Mouse (Mus musculus): ENCODE measurements around the gene Bbs9. TPM values are rescaled to one million over a fixed set of nuclear protein-coding genes. Genes with fewer than 3 reads are reported as not detected.
"Not testable (repeated sequence)": the region's sequence is repeated elsewhere in the genome, so short reads cannot be mapped to it uniquely, and the experiment has no call there.

The Bbs9 gene
- polyA plus RNA-seq, 1 experiment: 12.7 TPM

- no peak overlapping the region for H3K27ac ChIP-seq (ENCODE audit: insufficient read depth, low read depth, low read length)
- no peak overlapping the region for H3K4me3 ChIP-seq (ENCODE audit: insufficient read depth, low read depth, low read length)
- whole genome bisulfite sequencing: 66% methylated on average over 4 of the region's 4 CpGs
- H3K36me3 ChIP-seq (ENCODE audit: control insufficient read depth, insufficient read depth, low read length): no peaks in the 10 kb centered on the region
- H3K4me1 ChIP-seq (ENCODE audit: control insufficient read depth, insufficient read depth, low read length): no peaks in the 10 kb centered on the region
- no peaks in the 10 kb centered on the region for H3K27me3 ChIP-seq (replicated peaks; ENCODE audit: control insufficient read depth, insufficient read depth, low read length)
- no peak for DNase-seq
- no peak for TF ChIP-seq CTCF (conservative IDR thresholded peaks at IDR 0.05; ENCODE audit: insufficient read depth, insufficient read length, low read depth, low read length)
- TF ChIP-seq POLR2A (IDR thresholded peaks at IDR 0.05; ENCODE audit: low read depth, low read length): no peak
Measured at GRCm38 (mm10) chr9:22837702-22838210, 362.2 kb downstream of the Bbs9 start.

- H3K36me3 ChIP-seq (ENCODE audit: control insufficient read depth, insufficient read depth, low read length): no peaks in the 10 kb centered on the region
- H3K4me3 ChIP-seq (ENCODE audit: insufficient read depth, low read depth, low read length): no peak overlapping the region
- H3K27me3 ChIP-seq (replicated peaks; ENCODE audit: control insufficient read depth, insufficient read depth, low read length): no peaks in the 10 kb centered on the region
- no peak for TF ChIP-seq POLR2A (IDR thresholded peaks at IDR 0.05; ENCODE audit: low read depth, low read length)
- TF ChIP-seq CTCF (conservative IDR thresholded peaks at IDR 0.05; ENCODE audit: insufficient read depth, insufficient read length, low read depth, low read length): no peak
- H3K27ac ChIP-seq (ENCODE audit: insufficient read depth, low read depth, low read length): no peak overlapping the region
- no peak for DNase-seq
- WGBS: 97% methylated on average over 2 of the region's 2 CpGs
- H3K4me1 ChIP-seq (ENCODE audit: control insufficient read depth, insufficient read depth, low read length): no peaks in the 10 kb centered on the region
Measured at GRCm38 (mm10) chr9:22846048-22846447, 370.5 kb downstream of the Bbs9 start.

- DNase-seq: no peak
- Histone ChIP-seq H3K4me3 (ENCODE audit: insufficient read depth, low read depth, low read length) (no peak overlapping the region), H3K27ac (ENCODE audit: insufficient read depth, low read depth, low read length) (no peak overlapping the region), H3K27me3 (replicated peaks; ENCODE audit: control insufficient read depth, insufficient read depth, low read length) (no peaks in the 10 kb centered on the region), H3K4me1 (ENCODE audit: control insufficient read depth, insufficient read depth, low read length) (no peaks in the 10 kb centered on the region), H3K36me3 (ENCODE audit: control insufficient read depth, insufficient read depth, low read length) (no peaks in the 10 kb centered on the region)
- TF ChIP-seq CTCF (conservative IDR thresholded peaks at IDR 0.05; ENCODE audit: insufficient read depth, insufficient read length, low read depth, low read length) (no peak), POLR2A (IDR thresholded peaks at IDR 0.05; ENCODE audit: low read depth, low read length) (no peak)
- WGBS: 74% methylated on average over 1 of the region's 1 CpGs
Measured at GRCm38 (mm10) chr9:22846783-22847182, 371.3 kb downstream of the Bbs9 start.

DNA sequence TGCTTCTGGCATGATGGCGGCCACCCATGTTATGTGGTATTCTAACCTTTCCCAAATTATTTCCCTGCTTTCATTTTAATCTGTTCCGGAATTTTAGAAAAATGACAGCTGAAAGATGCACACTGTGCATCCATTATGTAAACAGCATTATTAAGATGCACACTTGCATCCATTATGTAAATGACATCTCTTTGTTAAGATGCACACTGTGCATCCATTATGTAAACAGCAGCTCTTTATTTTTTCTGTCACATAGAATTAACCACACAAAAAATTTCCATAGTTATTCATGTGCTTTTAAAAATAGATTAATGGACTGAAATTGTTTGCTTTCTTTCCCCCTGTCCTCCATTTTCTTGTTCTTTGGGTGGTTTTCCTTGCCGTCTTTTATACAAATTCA, 373.3 kb downstream of the Bbs9 start:
- H3K4me3 ChIP-seq (ENCODE audit: insufficient read depth, low read depth, low read length): no peak overlapping the region
- no peak overlapping the region for H3K27ac ChIP-seq (ENCODE audit: insufficient read depth, low read depth, low read length)
- H3K27me3 ChIP-seq (replicated peaks; ENCODE audit: control insufficient read depth, insufficient read depth, low read length): no peaks in the 10 kb centered on the region
- TF ChIP-seq POLR2A (IDR thresholded peaks at IDR 0.05; ENCODE audit: low read depth, low read length) (no peak), CTCF (conservative IDR thresholded peaks at IDR 0.05; ENCODE audit: insufficient read depth, insufficient read length, low read depth, low read length) (no peak)
- H3K4me1 ChIP-seq (ENCODE audit: control insufficient read depth, insufficient read depth, low read length): no peaks in the 10 kb centered on the region
- WGBS: 95% methylated on average over 3 of the region's 3 CpGs
- H3K36me3 ChIP-seq (ENCODE audit: control insufficient read depth, insufficient read depth, low read length): no peaks in the 10 kb centered on the region
- no peak for DNase-seq

- H3K27me3 ChIP-seq (replicated peaks; ENCODE audit: control insufficient read depth, insufficient read depth, low read length): no peaks in the 10 kb centered on the region
- no peak for DNase-seq
- 72% methylated on average over 4 of the region's 4 CpGs for WGBS
- H3K4me1 ChIP-seq (ENCODE audit: control insufficient read depth, insufficient read depth, low read length): no peaks in the 10 kb centered on the region
- H3K4me3 ChIP-seq (ENCODE audit: insufficient read depth, low read depth, low read length): no peak overlapping the region
- no peaks in the 10 kb centered on the region for H3K36me3 ChIP-seq (ENCODE audit: control insufficient read depth, insufficient read depth, low read length)
- TF ChIP-seq POLR2A (IDR thresholded peaks at IDR 0.05; ENCODE audit: low read depth, low read length): no peak
- TF ChIP-seq CTCF (conservative IDR thresholded peaks at IDR 0.05; ENCODE audit: insufficient read depth, insufficient read length, low read depth, low read length): no peak
- no peak overlapping the region for H3K27ac ChIP-seq (ENCODE audit: insufficient read depth, low read depth, low read length)
Measured at GRCm38 (mm10) chr9:22849212-22849611, 373.7 kb downstream of the Bbs9 start.

DNA sequence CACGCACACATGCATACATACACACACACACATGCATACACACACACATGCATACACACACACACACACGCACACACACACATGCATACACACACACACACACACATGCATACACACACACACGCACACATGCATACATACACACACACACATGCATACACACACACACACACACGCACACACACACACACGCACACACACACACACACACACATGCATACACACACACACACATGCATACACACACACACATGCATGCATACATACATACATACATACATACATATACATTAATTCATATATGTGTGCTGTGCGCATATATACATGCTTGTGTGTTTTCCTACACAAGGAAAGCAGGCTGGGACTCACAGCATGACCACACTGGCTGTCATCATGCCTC, 393.6 kb downstream of the Bbs9 start:
- WGBS: 85% methylated on average over 6 of the region's 6 CpGs
- not testable (repeated sequence) for H3K4me3 ChIP-seq (ENCODE audit: insufficient read depth, low read depth, low read length); H3K27ac ChIP-seq (ENCODE audit: insufficient read depth, low read depth, low read length); H3K4me1 ChIP-seq (ENCODE audit: control insufficient read depth, insufficient read depth, low read length); H3K27me3 ChIP-seq (replicated peaks; ENCODE audit: control insufficient read depth, insufficient read depth, low read length); DNase-seq; H3K36me3 ChIP-seq (ENCODE audit: control insufficient read depth, insufficient read depth, low read length)

- no peaks in the 10 kb centered on the region for H3K27me3 ChIP-seq (replicated peaks; ENCODE audit: control insufficient read depth, insufficient read depth, low read length)
- no peak overlapping the region for H3K4me3 ChIP-seq (ENCODE audit: insufficient read depth, low read depth, low read length)
- H3K4me1 ChIP-seq (ENCODE audit: control insufficient read depth, insufficient read depth, low read length): no peaks in the 10 kb centered on the region
- no peak for DNase-seq
- TF ChIP-seq POLR2A (IDR thresholded peaks at IDR 0.05; ENCODE audit: low read depth, low read length) (no peak), CTCF (conservative IDR thresholded peaks at IDR 0.05; ENCODE audit: insufficient read depth, insufficient read length, low read depth, low read length) (no peak)
- 84% methylated on average over 3 of the region's 3 CpGs for WGBS
- H3K36me3 ChIP-seq (ENCODE audit: control insufficient read depth, insufficient read depth, low read length): no peaks in the 10 kb centered on the region
- no peak overlapping the region for H3K27ac ChIP-seq (ENCODE audit: insufficient read depth, low read depth, low read length)
Measured at GRCm38 (mm10) chr9:22870661-22871060, 395.1 kb downstream of the Bbs9 start.

- WGBS: 66% methylated on average over 1 of the region's 1 CpGs
- H3K27me3 ChIP-seq (replicated peaks; ENCODE audit: control insufficient read depth, insufficient read depth, low read length): no peaks in the 10 kb centered on the region
- H3K4me3 ChIP-seq (ENCODE audit: insufficient read depth, low read depth, low read length): no peak overlapping the region
- no peak overlapping the region for H3K27ac ChIP-seq (ENCODE audit: insufficient read depth, low read depth, low read length)
- H3K36me3 ChIP-seq (ENCODE audit: control insufficient read depth, insufficient read depth, low read length): no peaks in the 10 kb centered on the region
- H3K4me1 ChIP-seq (ENCODE audit: control insufficient read depth, insufficient read depth, low read length): no peaks in the 10 kb centered on the region
- TF ChIP-seq CTCF (conservative IDR thresholded peaks at IDR 0.05; ENCODE audit: insufficient read depth, insufficient read length, low read depth, low read length) (no peak), POLR2A (IDR thresholded peaks at IDR 0.05; ENCODE audit: low read depth, low read length) (no peak)
- no peak for DNase-seq
Measured at GRCm38 (mm10) chr9:22875231-22875630, 399.7 kb downstream of the Bbs9 start.
